Mouse (Mus musculus) forebrain, embryonic 15.5 days (tissue): ENCODE data around the gene Gm5868. TPM values are rescaled to one million over a fixed set of nuclear protein-coding genes. Genes with fewer than 3 reads are reported as not detected.

Experiments used
- polyA plus RNA-seq: library from polyadenylated mRNA; unstranded; fragments of >200 nt; fragmentation: Nextera tagmentation; extraction: Ambion mirVana; gene quantifications from 2 replicates; pipeline ENCODE4 v1.2.1, GENCODE M21; 2015

Gm5868 gene
- polyA plus RNA-seq, 1 experiment from 2014 or later: 2.3 TPM

Other genes starting within 250 kb of the Gm5868 start
- gene Corin, start 83.1 kb downstream of the Gm5868 start, polyA plus RNA-seq: 0.08 TPM in 1 of 2 replicates, not detected in the other
- 14.4 TPM in 2 replicates for gene Nfxl1, start 27.9 kb downstream of the Gm5868 start, polyA plus RNA-seq
- 1.2 and 1.6 TPM in 2 replicates for gene Zar1, start 6.3 kb downstream of the Gm5868 start, polyA plus RNA-seq
- not detected in 2 replicates for gene Cnga1, start 56.7 kb upstream of the Gm5868 start, polyA plus RNA-seq
- gene Nipal1, start 60.2 kb upstream of the Gm5868 start, polyA plus RNA-seq: 0.42 and 0.69 TPM in 2 replicates
- gene Txk, start 165.2 kb upstream of the Gm5868 start, polyA plus RNA-seq: not detected in 2 replicates